Mouse (Mus musculus) forebrain, embryonic 11.5 days (tissue): ENCODE results near the gene Vars2. TPM values are rescaled to one million over a fixed set of nuclear protein-coding genes. Genes with fewer than 3 reads are reported as not detected.

Experiments used
- ATAC-seq: fragments of 200-750 bp; cut with Nextera tagmentation; replicated peaks from 2 replicates; pipeline ENCODE4 v1.8.0; 2017; ENCODE audit warnings: moderate TSS enrichment; ENCODE audit not compliant: low FRiP score
- DNase-seq: peaks from one replicate; pipeline ENCODE4 v3.0.0-alpha.2; 2017; ENCODE audit warnings: low spot score
- H3K27ac ChIP-seq: fragments of 300-500 bp; sonication (generic); 2 replicates; pipeline ENCODE4 v1.5.1; 2014; ENCODE audit warnings: low read depth, low read length
- H3K27me3 ChIP-seq: fragments of 300-500 bp; sonication (generic); 2 replicates; pipeline ENCODE4 v1.6.1; 2014; ENCODE audit warnings: mild to moderate bottlenecking, low read length, mixed read lengths; ENCODE audit not compliant: control insufficient read depth, insufficient read depth
- H3K36me3 ChIP-seq: fragments of 300-500 bp; sonication (generic); 2 replicates; pipeline ENCODE4 v1.6.1; 2014; ENCODE audit warnings: mild to moderate bottlenecking, low read length, moderate library complexity, mixed read lengths; ENCODE audit not compliant: control insufficient read depth, insufficient read depth
- H3K4me1 ChIP-seq: fragments of 300-500 bp; sonication (generic); replicated peaks from 2 replicates; pipeline ENCODE4 v1.6.1; 2014; ENCODE audit warnings: low read length, mixed read lengths; ENCODE audit not compliant: control insufficient read depth, insufficient read depth
- H3K4me2 ChIP-seq: fragments of 300-500 bp; sonication (generic); 2 replicates; pipeline ENCODE4 v1.6.1; 2014; ENCODE audit warnings: low read depth, mild to moderate bottlenecking, low read length, moderate library complexity, mixed read lengths; ENCODE audit not compliant: severe bottlenecking
- H3K4me3 ChIP-seq: fragments of 300-500 bp; sonication (generic); 2 replicates; pipeline ENCODE4 v1.5.1; 2014; ENCODE audit warnings: low read depth, low read length
- H3K9ac ChIP-seq: fragments of 300-500 bp; sonication (generic); 2 replicates; pipeline ENCODE4 v1.6.1; 2014; ENCODE audit warnings: low read length
- H3K9me3 ChIP-seq: fragments of 300-500 bp; sonication (generic); 2 replicates; pipeline ENCODE4 v1.6.1; 2016; ENCODE audit warnings: low read length, mixed read lengths; ENCODE audit not compliant: control insufficient read depth
- WGBS: fragments of 180-500 bp; shearing (Covaris S2); extraction: QIAGEN DNeasy Blood & Tissue Kit; methylation state at CpG from one replicate; pipeline ENCODE4 v1.1.7; 2014; 5-methylcytosine and 5-hydroxymethylcytosine counted together
- polyA plus RNA-seq: library from polyadenylated mRNA; unstranded; fragments of >200 nt; fragmentation: Nextera tagmentation; extraction: Ambion mirVana; gene quantifications from 2 replicates; pipeline ENCODE4 v1.2.1, GENCODE M21; 2014

Vars2 gene
- polyA plus RNA-seq, 1 experiment from 2014 or later = 19.5 TPM

DNA sequence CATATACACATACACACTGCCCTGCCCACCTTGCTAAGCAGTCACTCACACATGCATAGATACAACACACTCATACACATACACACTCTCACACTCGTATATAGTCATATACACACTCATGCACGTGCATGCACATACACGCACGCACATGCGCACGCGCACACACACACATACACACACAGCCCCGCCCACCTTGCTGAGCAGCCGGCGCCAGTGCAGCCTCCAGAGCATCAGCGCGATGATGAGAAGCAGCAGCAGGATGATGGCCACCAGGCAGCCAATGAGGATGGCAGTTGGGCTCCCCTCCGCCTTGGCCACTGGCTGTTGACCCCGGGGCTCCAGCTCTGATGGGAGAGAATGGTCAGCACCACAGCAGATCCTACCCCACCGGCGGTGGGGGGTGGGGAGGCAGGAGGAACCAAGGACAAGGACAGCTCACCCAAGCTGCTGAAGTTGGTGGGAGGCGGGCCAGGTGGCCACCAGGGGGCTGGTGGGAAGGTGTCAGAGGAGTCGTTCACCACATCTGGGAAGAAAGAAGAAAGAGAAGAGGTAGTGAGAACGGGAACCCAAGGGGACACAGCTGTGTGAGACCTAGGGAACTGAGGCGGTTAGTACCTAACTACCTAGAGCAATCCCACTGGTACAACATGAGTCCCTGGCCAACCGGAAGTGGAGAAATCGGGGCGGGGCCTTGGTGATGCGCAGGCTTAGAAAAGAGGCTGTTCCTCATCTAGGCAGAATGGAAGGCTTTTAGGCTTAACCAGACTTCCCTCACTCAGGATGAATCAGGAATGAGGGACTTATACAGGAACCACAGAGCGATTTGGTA lies 21.2 kb upstream of the Vars2 start:
- Histone ChIP-seq H3K27ac (no peak overlapping the region), H3K36me3 (peaks cover 82% of the 10 kb centered on the region), H3K9ac (no peak overlapping the region), H3K4me1 (no peaks in the 10 kb centered on the region), H3K4me2 (no peak overlapping the region), H3K27me3 (no peaks in the 10 kb centered on the region; the same call in 1 of the 2 replicates), H3K4me3 (no peak overlapping the region), H3K9me3 (no peaks in the 10 kb centered on the region)
- ATAC-seq = no peak
- no peak for DNase-seq
- WGBS = 93% methylated on average over 25 of the region's 25 CpGs

DNA sequence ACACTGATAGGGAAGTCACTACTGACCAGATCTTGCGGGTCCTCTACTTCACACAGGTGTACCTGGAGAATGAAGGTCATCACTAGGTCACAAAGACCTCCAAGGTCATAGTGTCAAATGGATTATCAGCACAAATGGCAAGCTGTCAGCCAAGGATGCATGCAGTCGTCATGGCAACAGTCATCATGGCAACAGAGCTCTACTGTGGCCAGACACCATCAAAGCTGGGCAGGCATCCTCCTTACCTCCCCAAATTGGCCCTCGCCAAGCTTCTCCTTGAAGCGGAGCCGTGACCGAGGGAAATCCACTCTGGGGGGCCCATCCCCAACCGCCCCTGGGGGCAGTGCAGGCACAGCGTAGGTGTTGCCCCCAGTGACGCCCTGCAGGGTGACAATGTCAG lies 17.7 kb upstream of the Vars2 start:
- no peaks in the 10 kb centered on the region for H3K9me3 ChIP-seq
- no peak for DNase-seq
- no peak for ATAC-seq
- WGBS = 78% methylated on average over 9 of the region's 9 CpGs
- H3K9ac ChIP-seq = no peak overlapping the region
- H3K27me3 ChIP-seq = no peaks in the 10 kb centered on the region; the same call in 1 of the 2 replicates
- H3K4me3 ChIP-seq = no peak overlapping the region
- H3K4me2 ChIP-seq = no peak overlapping the region
- peaks cover 68% of the 10 kb centered on the region for H3K36me3 ChIP-seq
- H3K4me1 ChIP-seq = no peaks in the 10 kb centered on the region
- H3K27ac ChIP-seq = no peak overlapping the region

DNA sequence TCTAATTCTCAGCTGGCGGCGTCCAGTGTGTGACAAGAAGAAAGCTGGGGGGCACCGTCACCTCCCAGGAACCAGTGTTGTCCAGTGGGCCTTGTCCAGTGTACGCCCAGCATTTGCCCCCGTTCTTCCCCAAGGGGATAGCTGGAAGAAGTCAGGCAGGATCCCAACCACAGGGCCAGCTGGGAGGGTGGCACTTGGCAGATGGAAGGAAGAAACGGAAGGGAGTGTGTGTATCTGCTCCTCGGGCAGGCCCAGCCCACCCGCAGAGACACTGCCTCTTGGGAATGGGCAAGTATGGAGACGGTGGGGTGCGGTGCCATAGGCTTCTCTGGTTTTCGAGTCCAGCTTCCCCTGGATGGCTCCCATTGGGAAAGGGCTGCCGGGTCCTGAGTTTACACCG lies 14.6 kb upstream of the Vars2 start:
- Histone ChIP-seq H3K27ac (no peak overlapping the region), H3K27me3 (no peaks in the 10 kb centered on the region; the same call in 1 of the 2 replicates), H3K9ac (no peak overlapping the region), H3K9me3 (no peaks in the 10 kb centered on the region), H3K4me2 (no peak overlapping the region), H3K4me1 (no peaks in the 10 kb centered on the region), H3K4me3 (no peak overlapping the region), H3K36me3 (peaks cover 40% of the 10 kb centered on the region)
- DNase-seq (no peak), ATAC-seq (no peak)
- WGBS = 90% methylated on average over 13 of the region's 13 CpGs

- H3K9ac ChIP-seq = no peak overlapping the region
- 50% methylated on average over 6 of the region's 6 CpGs for WGBS
- no peak for DNase-seq
- ATAC-seq = 0 out of 2 replicates have a peak, but pooled peaks have one; percentile 22
- H3K36me3 ChIP-seq = peaks cover 28% of the 10 kb centered on the region
- no peak overlapping the region for H3K4me2 ChIP-seq
- no peak overlapping the region for H3K27ac ChIP-seq
- no peaks in the 10 kb centered on the region for H3K4me1 ChIP-seq
- no peak overlapping the region for H3K4me3 ChIP-seq
- no peaks in the 10 kb centered on the region for H3K9me3 ChIP-seq
- H3K27me3 ChIP-seq = no peaks in the 10 kb centered on the region
Measured at GRCm38 (mm10) chr17:35680591-35680990, 13.2 kb upstream of the Vars2 start.

GRCm38 (mm10) chr17:35673416-35674035 lies 6.1 kb upstream of the Vars2 start, which contains the start of gene Gtf2h4:
Gene Gtf2h4 (minus strand): TSS chr17:35673739.
- no peaks in the 10 kb centered on the region for H3K36me3 ChIP-seq
- no peak within 1 kb of the TSS for H3K27ac ChIP-seq
- H3K9me3 ChIP-seq = no peaks in the 10 kb centered on the region
- H3K4me2 ChIP-seq = peak within 1 kb of the TSS; percentile 56
- peak within 1 kb of the TSS; percentile 57 for H3K4me3 ChIP-seq
- peak within 1 kb of the TSS; percentile 75 for H3K9ac ChIP-seq
- peak; percentile 96 for ATAC-seq
- 2% methylated on average over 23 of the region's 23 CpGs for WGBS
- no peaks in the 10 kb centered on the region for H3K27me3 ChIP-seq
- peaks cover 4% of the 10 kb centered on the region; the same call in 1 of the 2 replicates for H3K4me1 ChIP-seq
- DNase-seq = peak; percentile 86

GRCm38 (mm10) chr17:35672527-35672926 lies 5.1 kb upstream of the Vars2 start:
- WGBS = 83% methylated on average over 6 of the region's 6 CpGs
- H3K27me3 ChIP-seq = no peaks in the 10 kb centered on the region
- no peak for ATAC-seq
- no peak overlapping the region for H3K9ac ChIP-seq
- no peak overlapping the region for H3K27ac ChIP-seq
- H3K36me3 ChIP-seq = no peaks in the 10 kb centered on the region
- peaks cover 4% of the 10 kb centered on the region; the same call in 1 of the 2 replicates for H3K4me1 ChIP-seq
- DNase-seq = no peak
- H3K4me2 ChIP-seq = no peak overlapping the region
- H3K4me3 ChIP-seq = no peak overlapping the region
- no peaks in the 10 kb centered on the region for H3K9me3 ChIP-seq

DNA sequence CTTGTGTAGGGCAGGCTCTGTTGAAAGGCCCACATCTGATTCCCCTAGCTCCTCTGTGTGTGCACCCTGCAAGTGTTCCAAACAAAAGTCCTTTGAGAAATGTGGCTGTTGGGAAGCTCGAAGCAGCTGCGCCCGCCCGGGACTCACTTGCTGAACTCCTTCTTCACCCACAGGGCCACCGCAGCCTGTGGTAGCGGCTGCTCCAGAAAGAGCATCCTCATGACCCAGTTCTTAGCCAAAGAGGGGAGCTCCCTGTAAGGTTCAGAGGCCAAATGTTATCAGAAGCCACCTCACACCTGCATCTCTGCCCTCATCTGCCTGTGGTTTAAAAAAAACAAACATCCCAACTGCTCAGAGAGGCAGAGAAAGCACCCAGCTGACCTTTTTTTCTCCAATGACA lies 4.5 kb upstream of the Vars2 start:
- no peak overlapping the region for H3K4me3 ChIP-seq
- H3K4me1 ChIP-seq = peaks cover 4% of the 10 kb centered on the region; the same call in 1 of the 2 replicates
- no peaks in the 10 kb centered on the region for H3K36me3 ChIP-seq
- no peaks in the 10 kb centered on the region for H3K9me3 ChIP-seq
- 93% methylated on average over 6 of the region's 6 CpGs for WGBS
- DNase-seq (no peak), ATAC-seq (no peak)
- no peak overlapping the region for H3K4me2 ChIP-seq
- no peak overlapping the region for H3K9ac ChIP-seq
- H3K27me3 ChIP-seq = no peaks in the 10 kb centered on the region
- H3K27ac ChIP-seq = no peak overlapping the region

GRCm38 (mm10) chr17:35669731-35670130 lies 2.3 kb upstream of the Vars2 start:
- WGBS = 95% methylated on average over 9 of the region's 9 CpGs
- DNase-seq = no peak
- Histone ChIP-seq H3K9ac (no peak overlapping the region), H3K4me3 (no peak overlapping the region), H3K27me3 (no peaks in the 10 kb centered on the region), H3K9me3 (no peaks in the 10 kb centered on the region), H3K27ac (no peak overlapping the region), H3K4me1 (peaks cover 8% of the 10 kb centered on the region; the same call in 1 of the 2 replicates), H3K4me2 (no peak overlapping the region), H3K36me3 (no peaks in the 10 kb centered on the region)
- ATAC-seq = no peak
